Mouse (Mus musculus): Measurements from ENCODE around the gene Tapbpl.
"Not testable (repeated sequence)": the region's sequence is repeated elsewhere in the genome, so short reads cannot be mapped to it uniquely, and the experiment has no call there.

Gene Tapbpl

DNA sequence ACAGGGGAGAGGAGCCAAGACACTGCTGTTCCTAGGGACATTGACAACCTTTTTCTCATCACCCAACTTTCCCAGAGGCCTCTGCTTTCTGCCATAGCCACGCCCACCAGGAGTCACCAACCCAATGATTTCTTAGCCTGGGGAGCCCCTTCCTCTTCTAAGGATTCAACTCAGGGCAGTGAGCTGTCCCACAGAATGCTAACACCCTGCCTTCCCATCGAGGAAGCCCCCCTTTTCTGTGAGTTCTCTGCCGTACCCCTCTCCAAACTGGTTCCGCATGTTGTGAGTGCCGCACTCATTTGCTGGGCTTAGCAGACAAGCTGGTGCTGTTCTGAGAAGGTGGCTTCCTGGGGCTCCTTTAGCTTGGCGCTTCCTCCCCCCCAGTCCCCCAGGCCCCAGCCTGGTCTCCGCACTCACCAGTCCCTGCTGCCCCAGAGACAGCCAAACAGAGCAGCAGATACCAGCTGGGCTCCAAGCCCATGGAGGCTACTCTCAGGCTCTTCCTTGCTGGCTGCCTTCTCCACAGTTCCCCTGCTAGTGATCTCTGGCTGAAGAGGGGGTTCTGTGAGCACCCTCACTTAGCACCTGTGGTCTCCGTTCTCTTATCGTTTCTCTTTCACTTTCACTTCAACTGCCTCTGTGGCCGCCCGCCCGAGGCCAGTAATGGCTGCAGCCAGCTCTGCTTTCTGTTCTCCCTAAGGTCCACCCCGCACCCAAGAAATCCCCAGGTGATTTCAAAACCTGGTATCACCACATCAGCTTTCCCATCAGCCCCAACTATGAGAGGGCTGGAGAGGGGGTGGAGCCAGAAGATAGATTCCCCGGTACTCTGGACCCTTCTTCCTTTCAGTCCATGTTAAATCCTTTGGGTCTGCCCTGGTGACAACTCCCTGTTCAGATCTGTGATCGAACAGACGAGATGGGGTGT lies at the start of gene Tapbpl:
Tapbpl (minus strand) TSS at position 744 of the 928 bp plus-strand sequence.
- peak; percentile 84 for DNase-seq

DNA sequence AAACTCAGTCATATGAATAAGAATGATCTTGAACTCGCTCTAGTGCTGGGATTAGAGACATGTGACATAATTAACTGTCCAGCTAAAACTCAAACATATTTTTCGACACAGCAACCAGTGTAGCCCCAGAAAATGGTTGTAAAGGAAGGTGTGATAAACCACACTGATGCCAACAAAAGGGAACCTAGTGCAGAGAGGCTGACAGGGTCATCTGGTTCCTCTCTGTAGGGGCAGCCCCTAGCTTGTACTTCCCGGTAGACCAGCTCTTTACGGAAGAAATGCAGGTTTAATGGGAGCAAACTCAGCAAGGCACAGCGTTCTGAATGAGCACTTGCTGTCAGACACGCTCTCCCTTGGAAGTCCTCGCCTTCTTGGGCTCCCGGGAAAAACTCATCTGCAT lies 48.1 kb upstream of the Tapbpl start:
- DNase-seq = no peak

DNA sequence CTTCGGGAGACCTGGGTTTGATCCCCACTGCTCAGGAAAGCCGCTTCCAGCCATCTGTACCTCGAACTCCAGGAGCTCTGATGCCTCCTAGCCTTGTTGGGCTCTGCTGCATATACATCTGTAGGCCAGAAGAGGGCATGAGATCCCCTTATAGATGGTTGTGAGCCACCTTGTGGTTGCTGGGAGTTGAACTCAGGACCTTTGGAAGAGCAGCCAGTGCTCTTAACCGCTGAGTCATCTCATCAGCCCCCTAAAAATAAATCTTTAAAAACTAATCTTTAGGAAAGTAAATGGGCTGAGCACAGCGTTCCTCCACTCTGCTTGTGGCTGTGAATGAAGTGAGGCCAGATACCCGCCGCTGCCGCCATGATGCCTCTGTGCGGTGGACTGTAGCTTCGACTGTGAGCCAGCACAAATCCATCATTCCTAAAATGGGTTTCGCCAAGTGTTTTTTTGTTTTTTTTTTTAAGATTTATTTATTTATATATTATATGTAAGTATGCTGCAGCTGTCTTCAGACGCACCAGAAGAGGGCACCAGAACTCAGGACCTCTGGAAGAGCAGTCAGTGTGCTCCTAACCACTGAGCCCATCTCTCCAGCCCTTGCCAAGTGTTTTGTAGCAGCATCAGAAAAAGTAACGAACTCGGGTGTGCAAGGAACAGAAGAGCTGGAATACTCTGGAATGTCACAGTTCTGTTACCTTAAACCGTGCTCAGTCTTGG lies 43.3 kb upstream of the Tapbpl start:
- DNase-seq = peak; percentile 73

DNA sequence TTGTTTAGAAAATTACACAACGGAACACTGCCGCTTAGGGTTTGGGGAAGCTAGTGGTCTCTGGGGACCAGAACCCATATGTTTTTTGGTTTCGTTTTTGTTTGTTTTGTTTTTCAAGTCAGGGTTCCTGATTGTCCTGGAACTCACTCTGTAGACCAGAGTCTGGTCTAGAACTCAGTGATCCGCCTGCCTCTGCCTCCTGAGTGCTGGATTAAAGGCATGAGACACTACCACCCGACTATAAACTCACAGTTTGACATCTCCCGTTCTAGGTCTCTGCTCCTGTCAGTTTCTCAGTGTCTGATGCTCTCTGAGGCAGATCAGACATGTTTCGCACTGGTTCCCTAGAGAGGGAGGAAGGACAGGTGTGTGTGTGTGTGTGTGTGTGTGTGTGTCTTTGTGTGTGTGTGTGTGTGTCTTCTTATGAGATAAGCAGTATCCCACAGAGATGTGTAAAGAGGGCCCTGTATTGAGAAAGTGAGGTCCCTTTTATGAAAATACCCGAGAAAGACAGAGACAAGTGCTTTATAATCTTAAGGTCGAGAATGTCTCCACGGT lies 40.6 kb upstream of the Tapbpl start:
- DNase-seq = no peak

DNA sequence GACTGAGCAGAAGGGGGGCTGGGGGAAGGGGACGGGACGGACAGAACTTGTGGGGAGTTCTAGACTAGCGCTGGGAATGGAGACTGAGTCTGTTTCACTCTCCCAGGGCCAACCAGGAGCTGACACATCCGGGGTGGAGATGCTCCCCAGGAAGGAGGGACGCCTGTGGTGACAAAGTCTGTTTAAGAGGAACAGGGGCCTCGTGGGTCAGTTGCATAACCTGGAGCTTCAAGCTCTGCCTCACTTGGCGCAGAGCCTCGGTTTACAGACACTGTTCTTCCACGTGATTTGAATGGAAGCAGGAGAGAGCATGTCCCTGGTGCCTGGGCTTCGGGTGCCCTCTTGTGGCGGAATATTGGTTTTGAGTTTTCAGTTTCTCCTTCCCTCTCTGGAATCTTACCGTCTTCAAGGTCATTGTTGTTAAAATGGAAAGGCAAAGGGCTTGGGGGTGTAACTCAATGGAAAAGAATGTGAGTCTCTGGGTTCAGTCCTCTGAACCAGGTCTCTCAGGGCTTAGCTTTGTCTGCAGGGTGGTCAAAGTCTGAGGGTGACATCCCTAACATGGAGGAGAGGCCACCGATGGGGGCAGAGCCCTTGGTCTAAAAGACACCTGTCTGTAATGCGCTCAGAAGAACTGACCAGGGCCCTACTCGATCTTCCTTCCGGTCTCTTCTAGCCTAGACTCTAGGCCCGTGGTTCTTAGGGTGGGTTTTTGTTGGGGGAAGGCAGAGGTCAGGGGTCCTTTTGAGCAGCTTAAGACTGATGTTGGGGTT lies 40.0 kb upstream of the Tapbpl start:
- DNase-seq = peak; percentile 91

DNA sequence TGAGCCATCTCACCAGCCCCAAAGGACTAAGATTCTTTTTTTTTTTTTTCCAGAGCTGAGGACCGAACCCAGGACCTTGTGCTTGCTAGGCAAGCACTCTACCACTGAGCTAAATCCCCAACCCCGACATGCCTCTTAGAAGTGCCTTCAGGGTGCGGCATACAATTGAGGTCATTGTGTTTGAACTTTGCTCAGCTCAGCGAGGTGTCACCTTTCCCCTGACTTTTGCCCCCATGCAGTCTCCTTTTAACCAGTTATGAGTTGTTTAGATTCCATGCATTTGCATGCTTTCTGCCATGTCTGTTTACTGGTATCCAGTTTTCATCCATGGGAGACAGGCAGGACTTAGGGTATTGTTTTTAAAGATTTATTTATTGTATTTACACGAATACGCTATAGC lies 37.1 kb upstream of the Tapbpl start:
- no peak for DNase-seq

DNA sequence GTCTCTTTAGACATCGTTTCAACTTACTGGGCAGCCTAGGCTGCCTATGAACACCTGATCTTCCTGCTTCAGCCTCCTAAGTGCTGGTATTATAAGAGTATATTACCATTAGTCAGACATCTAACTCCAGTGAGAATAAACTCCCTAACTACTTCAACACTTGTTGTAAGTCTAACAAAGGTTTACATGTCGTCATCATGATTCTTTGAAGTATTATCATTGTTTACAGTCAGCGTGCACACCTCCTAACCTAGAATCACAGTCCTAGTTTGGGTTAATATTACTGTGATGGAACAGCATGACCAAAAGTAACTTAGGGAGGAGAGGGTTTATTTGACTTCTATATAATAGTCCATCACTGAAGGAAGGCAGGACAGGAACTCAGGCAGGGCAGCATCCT lies 35.8 kb upstream of the Tapbpl start:
- DNase-seq = no peak

DNA sequence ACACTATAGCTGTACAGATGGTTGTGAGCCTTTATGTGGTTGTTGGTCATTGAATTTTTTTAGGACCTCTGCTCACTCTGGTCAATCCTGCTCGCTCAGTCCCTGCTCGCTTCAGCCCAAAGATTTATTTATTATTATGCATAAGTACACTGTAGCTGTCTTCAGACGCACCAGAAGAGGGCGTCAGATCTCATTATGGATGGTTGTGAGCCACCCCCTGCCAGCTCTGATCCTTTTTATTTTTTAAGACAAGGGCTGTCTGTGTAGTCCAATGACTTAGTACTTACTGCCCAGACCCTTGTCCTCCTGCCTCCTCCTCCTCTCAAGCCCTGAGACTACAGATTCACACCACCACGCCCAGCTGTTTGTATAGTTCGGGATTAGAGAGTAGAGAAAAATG lies 34.9 kb upstream of the Tapbpl start:
- not testable (repeated sequence) for DNase-seq

DNA sequence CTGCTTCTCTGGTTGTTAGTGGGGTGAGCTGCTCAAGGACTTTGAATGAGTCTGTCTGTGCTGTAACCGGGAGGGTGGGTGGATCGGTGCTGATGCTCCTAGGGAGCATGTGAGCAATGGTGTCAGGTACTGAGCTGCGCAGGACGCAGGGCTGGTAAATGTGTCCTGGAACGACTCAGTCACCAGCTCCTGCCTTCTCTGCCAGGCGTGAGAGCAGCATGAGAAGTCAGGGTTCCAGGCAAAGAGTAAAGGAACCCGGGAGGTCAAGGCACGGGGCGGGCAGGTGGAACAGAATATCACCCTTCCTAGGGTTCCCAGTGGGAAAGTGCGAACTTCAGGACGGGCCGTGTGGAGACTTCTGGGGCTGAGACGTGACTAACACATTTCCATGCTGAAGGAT lies 34.4 kb upstream of the Tapbpl start:
- no peak for DNase-seq

DNA sequence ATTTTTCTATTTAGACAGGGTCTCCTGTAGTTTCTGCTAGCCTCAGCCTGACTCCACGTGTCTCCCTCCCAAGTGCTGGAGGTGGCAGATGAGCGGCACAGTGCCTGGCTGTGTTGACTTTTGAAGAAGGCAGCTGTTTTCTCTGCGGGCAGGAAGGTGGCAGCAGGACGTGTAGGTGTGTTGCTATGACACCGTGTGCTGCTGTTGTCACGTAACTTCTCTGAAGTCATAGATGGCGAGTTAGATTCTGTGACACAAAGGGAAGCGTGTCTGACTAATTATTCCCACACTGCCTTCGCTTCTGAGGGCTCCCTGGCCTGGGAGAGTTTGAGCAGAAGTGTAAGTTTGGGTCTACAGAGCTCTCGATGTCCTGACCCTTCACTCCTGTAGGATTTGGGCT lies 33.6 kb upstream of the Tapbpl start:
- DNase-seq = peak; percentile 78

DNA sequence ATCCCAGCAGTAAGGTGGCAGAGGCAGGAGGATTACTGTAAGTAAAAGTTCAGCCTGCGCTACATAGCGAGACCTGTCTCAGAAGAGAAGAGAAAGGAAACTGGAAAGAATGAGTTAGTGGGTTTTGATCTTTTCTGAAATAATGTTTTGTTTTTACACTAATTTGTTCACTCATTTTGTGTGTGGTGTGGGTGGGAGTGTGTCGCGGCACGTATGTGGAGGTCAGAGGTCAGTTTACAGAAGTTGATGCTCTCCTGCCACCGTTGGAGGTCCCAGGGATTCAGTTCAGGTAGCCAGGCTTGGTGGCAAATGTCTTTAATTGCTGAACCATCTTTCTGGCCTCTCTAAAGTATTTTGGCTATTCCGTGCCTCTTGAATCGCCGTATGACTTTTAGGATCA lies 32.6 kb upstream of the Tapbpl start:
- no peak for DNase-seq

DNA sequence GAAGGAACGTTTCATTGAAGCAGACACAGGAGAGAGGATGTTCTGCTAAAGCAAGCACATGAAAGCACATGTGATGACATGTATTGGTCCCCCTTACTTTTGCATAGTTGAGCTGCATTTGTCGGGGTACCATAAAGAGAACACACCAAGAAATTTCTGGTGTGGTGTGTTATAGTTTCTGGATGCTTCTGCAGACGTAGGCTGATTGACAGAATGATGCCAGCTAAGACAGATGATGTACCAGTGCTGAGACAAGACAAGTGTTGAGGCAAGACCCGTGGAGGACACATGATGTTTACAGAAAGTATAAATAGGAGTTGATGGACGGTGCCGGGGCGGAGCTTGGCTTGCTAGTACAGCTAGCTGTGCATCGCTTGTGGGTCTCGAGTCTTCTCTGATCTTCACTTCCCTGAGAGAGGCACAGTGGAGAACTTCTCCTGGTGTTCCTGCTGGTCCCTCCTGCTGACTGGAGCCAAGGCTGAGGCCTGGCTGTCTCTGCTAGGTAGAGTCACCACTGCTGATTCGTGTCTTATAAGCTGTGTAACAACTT lies 28.4 kb upstream of the Tapbpl start:
- DNase-seq = no peak

DNA sequence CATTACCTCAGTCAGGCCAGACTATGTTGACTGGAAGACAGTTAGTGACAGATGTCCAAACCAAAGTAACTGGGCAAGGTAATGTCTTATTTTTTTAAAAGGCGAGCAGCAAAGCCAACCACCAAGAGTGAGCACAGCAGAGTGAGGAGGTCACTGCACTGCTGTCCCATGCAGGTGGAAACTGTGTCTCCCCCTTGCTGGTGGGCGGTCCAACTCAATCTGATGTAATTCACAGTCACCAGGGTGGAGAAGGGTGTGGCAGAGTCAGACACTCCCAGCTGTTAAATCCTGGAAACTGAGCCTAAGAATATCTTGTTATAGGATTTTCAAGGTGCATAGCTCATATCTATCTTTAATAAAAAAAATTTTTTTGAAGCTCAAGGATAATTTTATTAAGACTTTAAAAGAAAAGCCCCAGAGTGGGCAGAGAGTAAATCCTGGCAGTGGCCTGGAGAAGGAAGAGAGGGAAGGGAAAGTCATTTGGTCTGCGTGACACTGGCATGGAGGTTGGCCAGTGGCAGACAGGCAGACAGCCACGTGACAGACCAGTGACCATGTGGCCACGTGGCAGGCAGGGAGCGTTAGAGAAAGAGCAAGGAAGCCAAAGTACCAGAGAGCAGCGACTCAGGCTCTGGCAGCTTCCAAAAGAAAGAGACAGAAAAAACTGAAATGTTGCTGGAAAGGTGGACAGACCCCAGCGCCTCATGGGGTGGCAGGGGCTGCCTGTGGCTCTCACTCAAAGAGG lies 24.7 kb upstream of the Tapbpl start:
- no peak for DNase-seq

DNA sequence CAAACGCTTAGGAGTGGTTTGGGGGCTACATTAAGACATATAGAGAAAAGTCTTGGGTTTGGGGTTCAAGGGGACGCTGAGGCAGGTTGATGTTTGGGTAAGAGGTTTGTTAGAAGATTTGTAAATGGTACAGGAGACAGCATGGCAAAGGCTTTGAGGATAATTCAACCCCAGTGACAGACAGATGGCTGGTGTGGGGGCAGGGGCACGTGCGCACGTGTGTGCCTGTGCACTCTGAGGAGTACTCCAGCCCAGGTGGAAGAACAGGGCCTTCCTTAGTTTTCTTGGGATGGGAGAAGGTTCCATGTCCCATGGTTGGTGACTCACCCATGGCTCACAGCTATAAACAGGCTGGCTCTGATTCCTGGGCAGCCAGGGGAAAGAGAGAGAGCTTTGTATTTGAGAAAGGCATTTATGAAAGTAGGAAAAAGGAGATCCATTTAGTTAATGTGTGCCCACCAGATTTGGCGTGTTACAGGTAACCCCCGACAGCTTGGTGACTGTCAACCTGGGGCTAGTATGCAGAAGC lies 23.9 kb upstream of the Tapbpl start:
- peak; percentile 53 for DNase-seq

DNA sequence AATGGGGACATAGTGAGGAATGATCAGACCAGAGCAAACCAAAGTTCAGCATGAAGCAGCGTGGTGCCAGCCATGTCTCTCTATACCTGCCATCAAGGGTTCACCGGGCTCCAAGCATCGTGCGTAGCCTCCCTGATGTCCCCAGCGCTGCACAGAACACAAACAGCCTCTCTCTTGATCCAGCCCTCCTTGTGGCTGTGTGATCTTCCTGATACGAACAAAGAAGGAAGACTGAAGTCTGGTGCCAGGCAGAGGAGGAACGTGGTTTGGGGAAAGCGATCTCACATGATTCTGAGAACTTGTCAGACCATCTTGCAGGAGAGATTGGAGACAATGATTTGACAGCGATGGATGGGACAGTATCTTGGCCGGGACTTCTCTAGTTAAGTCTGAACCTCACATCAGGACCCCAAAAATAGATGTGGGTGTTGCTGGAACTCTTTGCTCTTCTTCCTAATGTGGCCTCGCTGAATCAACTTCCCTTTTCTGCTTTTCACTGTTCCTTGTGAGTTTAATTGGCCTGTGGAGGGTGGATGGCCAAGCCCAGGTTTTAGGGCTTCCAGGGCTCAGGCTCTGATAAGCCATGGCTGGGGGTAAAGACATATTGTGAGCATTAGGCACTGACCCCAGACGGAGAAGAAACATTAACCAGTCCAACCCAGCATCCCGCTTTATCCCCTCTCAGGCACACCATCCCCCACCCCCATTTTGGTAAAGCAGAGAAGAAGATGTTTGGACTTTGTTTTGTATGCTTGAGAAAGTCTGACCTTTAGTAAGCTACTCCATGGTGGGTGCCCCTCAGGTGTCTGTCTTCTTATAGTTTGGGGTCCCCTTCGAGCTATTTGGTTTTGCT lies 22.4 kb upstream of the Tapbpl start:
- no peak for DNase-seq

DNA sequence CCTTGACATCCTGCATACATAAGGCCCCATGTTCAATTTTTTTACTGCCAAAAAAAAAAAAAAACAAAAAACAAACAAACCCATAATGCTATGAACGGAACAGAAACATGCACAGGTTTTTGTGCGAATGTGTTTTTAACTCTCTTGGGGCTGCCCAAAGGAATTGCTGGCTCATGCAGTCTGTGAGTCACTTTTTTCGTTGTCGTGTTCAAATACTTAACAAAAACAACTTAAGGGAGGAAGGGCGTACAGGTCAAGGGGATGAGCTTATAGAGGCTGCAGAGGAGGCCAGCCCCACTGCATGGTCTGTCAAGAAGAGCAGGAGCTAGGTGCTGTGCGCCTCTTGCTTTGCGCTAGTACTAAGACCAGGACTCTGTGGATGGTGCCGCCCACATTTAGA lies 21.1 kb upstream of the Tapbpl start:
- no peak for DNase-seq

DNA sequence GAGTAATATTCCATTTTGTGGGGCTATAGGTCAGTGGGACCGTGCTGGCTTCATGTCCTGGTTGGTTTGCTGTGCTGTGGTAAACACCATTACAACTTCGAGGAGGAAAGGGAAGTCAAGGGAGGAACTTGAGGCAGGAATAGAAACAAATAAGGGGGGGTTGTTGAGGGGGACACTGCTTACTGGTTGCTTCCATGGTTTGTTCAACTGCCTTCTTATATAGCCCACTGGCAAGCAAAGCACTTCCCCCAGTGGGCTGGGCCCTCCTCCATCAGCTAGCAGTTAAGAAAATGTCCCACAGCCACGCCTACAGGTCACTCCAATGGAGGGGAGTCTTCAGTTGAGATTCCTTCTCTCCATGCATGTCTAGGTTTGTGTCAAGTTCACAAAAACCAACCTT lies 20.6 kb upstream of the Tapbpl start:
- no peak for DNase-seq

DNA sequence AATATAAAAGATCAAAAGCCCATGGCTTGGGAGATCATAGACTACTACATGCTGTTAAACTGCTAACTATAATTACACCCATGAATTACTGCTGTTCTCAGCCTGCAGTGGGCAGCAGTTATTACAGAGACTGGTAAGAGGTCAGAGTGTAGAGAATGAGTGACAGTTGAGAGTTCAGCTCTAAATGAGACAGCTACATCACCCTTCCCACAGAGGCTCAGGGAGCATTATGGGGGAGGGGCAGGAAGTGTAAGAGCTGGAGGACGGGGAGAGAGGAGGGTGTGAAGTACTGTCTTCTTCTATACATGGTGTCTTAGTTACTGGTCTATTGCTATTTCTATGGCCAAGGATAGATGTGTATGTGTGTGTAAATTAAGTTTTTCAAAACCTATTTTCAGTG lies 12.9 kb upstream of the Tapbpl start:
- peak; percentile 69 for DNase-seq

DNA sequence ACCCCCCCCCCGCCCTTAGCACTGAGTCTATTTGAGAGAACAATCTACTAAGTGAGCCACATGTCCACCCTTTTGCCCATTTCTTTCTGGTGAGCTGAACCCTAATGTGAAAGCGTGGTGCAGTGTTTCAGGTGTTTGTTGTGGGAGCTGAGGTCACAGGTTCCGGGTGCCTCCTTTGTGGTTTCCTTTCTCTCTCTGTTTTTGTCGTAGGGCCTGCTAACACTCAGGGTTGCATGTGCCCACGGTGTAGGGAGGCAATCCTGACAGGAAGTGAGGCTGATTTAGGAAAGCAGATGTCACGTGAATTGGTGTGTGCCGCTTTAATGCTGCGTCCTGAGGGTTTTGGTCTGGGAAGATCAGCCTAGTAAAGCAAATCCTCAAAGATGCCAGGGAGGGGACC lies 9.9 kb upstream of the Tapbpl start:
- DNase-seq = peak; percentile 61

DNA sequence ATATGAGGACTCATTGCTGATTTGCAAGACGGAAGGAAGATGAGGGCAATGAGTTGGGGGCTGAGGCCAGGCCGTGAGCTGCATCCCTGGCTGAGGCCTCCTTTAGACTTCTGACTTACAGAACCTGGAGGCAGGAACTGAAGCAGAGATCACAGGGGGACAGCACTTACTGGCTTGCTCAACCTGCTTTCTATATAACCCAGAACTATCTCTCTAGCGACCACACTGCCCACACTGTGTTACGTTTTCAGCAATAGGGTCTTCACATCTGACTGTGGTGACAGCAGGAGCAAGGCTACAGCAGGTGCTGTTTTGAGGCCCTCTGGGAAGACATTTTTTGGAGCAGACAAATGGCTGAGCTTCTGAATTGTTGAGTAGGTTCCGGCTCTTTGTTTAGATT lies 9.0 kb upstream of the Tapbpl start:
- DNase-seq = peak; percentile 42

DNA sequence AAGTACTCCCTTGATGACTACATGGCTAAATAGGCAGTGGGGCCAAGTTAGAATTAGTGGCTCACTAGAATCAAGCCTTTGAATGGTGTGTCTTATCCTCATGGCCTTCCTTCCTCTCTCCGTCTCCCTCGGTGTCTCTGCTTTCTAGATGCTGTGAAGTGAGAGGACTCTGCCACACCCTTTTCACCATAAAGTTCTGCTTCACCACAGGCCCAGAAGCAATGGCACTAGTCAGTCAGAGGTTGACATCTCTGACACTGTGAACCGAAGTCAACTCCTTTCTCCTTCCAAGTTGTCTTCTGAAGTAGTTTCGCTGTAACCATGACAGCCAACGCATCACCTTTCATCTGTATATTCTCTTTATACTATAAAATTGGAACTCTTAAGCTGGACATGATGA lies 7.9 kb upstream of the Tapbpl start:
- no peak for DNase-seq

All from thymus, postnatal 4 days (tissue).